Mouse (Mus musculus) erythroblast, embryonic 14.5 days (primary cell): ENCODE measurements around the gene Hoxb4. TPM values are rescaled to one million over a fixed set of nuclear protein-coding genes. Genes with fewer than 3 reads are reported as not detected.

ENCODE experiments used
- H3K27me3 ChIP-seq: 2 replicates; pipeline ENCODE4 v1.6.1; 2012; ENCODE audit warnings: inconsistent platforms; ENCODE audit not compliant: control insufficient read depth
- H3K36me3 ChIP-seq: 2 replicates; pipeline ENCODE4 v1.6.1; 2012; ENCODE audit warnings: mild to moderate bottlenecking, inconsistent platforms; ENCODE audit not compliant: control insufficient read depth
- H3K4me1 ChIP-seq: 2 replicates; pipeline ENCODE4 v1.6.1; 2012; ENCODE audit warnings: inconsistent platforms; ENCODE audit not compliant: control insufficient read depth
- H3K4me3 ChIP-seq: replicated peaks from 2 replicates; pipeline ENCODE3; 2012; ENCODE audit warnings: moderate library complexity, mild to moderate bottlenecking, inconsistent platforms
- H3K9me3 ChIP-seq: 2 replicates; pipeline ENCODE4 v1.6.1; 2012; ENCODE audit warnings: low read length, inconsistent platforms, mixed read lengths; ENCODE audit not compliant: control insufficient read depth
- GATA1 ChIP-seq: IDR thresholded peaks from 2 replicates; pipeline ENCODE4 v1.6.1; 2012; ENCODE audit warnings: low read length, inconsistent platforms, mixed read lengths
- TAL1 ChIP-seq: IDR thresholded peaks from 3 replicates; pipeline ENCODE4 v1.6.1; 2012; ENCODE audit warnings: low read length, inconsistent platforms, mixed read lengths
- polyA plus RNA-seq: library from polyadenylated mRNA; stranded (reverse); fragments of >175 nt; gene quantifications from 2 replicates; pipeline ENCODE4 v1.2.3, GENCODE M21; 2012

Gene Hoxb4
- polyA plus RNA-seq, 1 experiment, result not detected

DNA sequence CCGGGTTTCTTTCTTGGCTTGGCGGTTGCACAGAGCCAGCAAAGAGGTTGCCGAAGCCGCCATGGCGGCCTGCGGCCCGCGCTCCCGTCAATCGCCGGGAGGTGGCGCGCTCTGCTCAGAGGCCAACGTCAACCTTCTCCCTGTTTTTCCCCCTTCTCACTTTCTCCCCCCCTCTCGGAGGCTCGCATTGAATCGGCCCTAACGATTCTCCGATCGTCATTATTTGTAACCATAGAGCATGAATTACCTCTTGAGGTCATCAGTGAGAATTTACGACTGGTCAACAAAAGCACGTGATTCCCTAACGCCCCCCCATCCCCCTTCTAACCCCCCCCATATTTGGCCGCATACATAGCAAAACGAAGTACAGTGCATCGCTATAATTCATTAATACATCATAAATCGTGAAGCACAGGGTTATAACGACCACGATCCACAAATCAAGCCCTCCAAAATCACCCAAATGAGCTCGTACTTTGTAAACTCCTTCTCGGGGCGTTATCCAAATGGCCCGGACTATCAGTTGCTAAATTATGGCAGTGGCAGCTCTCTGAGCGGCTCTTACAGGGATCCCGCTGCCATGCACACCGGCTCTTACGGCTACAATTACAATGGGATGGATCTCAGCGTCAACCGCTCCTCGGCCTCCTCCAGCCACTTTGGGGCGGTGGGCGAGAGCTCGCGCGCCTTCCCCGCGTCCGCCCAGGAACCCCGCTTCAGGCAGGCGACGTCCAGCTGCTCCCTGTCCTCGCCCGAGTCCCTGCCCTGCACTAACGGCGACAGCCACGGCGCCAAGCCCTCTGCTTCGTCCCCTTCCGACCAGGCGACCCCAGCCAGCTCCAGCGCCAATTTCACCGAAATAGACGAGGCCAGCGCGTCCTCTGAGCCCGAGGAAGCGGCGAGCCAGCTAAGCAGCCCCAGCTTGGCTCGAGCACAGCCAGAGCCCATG, 14.6 kb upstream of the Hoxb4 start, which contains the start of gene Hoxb5:
Gene Hoxb5, plus strand, starts transcription at position 186 of the 949 bp plus-strand sequence.
- no peaks in the 10 kb centered on the region for H3K4me1 ChIP-seq
- no peak within 1 kb of the TSS for H3K4me3 ChIP-seq
- no peaks in the 10 kb centered on the region for H3K9me3 ChIP-seq
- H3K36me3 ChIP-seq, result no peaks in the 10 kb centered on the region
- H3K27me3 ChIP-seq, result peaks cover 100% of the 10 kb centered on the region
- no peak for TF ChIP-seq TAL1
- no peak for TF ChIP-seq GATA1

DNA sequence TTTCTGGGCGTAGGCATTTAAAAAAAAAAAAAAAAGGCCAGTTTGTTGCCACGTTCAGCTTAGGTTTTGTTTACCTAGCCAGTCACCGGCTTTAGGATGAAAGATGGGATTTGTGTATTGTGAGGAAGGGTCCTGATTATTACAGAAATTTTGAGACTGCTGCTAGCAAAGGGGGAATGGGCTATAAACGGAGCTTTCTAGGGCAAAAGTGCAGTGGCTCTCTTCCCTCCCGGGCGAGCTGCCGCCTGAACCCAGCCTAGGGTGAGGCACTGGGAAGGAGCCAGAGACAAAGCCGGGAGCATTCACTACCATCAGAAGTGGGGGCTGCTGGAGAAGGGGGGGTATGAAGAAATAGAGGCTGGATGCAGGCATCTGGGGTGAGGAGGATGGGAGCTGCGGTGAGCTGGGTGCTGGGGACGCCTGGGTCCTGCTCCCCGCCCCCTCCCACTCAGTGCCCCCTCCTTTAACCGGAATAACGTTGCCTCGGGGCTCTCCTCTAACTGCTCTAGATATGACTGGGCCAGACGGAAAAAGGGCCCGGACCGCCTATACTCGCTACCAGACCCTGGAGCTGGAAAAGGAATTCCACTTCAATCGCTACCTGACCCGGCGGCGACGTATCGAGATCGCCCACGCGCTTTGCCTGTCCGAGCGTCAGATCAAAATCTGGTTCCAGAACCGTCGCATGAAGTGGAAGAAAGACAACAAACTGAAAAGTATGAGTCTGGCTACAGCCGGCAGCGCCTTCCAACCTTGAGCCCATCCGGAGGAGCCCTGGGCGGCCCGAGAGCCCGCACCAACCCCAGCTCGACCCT, 13.5 kb upstream of the Hoxb4 start:
- H3K36me3 ChIP-seq, result no peaks in the 10 kb centered on the region
- no peaks in the 10 kb centered on the region for H3K9me3 ChIP-seq
- TF ChIP-seq GATA1, result no peak
- no peak for TF ChIP-seq TAL1
- H3K4me3 ChIP-seq, result no peak overlapping the region
- H3K27me3 ChIP-seq, result peaks cover 100% of the 10 kb centered on the region
- H3K4me1 ChIP-seq, result no peaks in the 10 kb centered on the region

- H3K27me3 ChIP-seq, result peaks cover 100% of the 10 kb centered on the region
- H3K36me3 ChIP-seq, result no peaks in the 10 kb centered on the region
- H3K4me3 ChIP-seq, result no peak overlapping the region
- no peaks in the 10 kb centered on the region for H3K9me3 ChIP-seq
- TF ChIP-seq GATA1, result no peak
- no peak for TF ChIP-seq TAL1
- H3K4me1 ChIP-seq, result no peaks in the 10 kb centered on the region
Observed at GRCm38 (mm10) chr11:96305505-96306182, 12.4 kb upstream of the Hoxb4 start.

DNA sequence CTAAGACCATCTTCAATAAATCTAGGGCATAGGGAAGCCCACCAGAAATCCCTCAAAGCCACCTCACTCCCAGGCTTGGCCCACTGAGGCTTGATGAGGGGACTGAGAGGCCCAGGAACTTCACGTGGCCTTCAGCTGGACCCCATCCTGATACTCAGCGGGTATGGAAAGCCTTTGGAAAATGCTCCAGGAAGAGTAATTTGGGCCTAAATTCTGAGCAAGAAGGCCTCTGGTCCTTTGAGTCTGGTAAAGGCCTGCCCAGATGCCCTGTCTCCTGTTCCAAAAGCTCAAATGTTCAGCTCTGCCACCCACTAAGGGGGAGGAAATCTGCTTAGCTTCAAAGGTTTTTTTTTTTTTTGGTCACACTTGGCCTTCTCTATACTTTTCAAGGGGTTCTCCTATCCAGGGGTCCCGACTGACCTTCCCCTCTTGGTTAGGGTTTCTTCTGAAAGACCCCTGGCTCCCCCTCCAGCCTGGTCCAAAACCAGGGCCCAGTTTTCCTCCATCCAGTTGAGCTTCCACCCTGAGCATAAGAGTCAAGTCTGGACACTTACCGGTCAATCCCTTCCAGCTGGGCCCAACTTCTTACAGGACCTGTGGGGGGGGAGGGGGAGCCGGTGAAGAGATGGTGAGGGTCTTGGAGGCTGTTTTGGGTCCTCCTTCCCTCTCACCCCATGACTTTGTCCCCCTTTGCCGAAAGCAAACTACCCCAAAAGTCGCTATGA, 11.7 kb upstream of the Hoxb4 start:
- Histone ChIP-seq H3K4me3 (no peak overlapping the region), H3K9me3 (no peaks in the 10 kb centered on the region), H3K36me3 (no peaks in the 10 kb centered on the region), H3K4me1 (no peaks in the 10 kb centered on the region), H3K27me3 (peaks cover 100% of the 10 kb centered on the region)
- TF ChIP-seq TAL1, result no peak

GRCm38 (mm10) chr11:96306908-96307269, 11.2 kb upstream of the Hoxb4 start:
- Histone ChIP-seq H3K4me3 (no peak overlapping the region), H3K9me3 (no peaks in the 10 kb centered on the region), H3K4me1 (no peaks in the 10 kb centered on the region), H3K36me3 (no peaks in the 10 kb centered on the region), H3K27me3 (peaks cover 100% of the 10 kb centered on the region)
- no peak for TF ChIP-seq GATA1
- TF ChIP-seq TAL1, result no peak

- Histone ChIP-seq H3K36me3 (no peaks in the 10 kb centered on the region), H3K9me3 (no peaks in the 10 kb centered on the region), H3K27me3 (peaks cover 100% of the 10 kb centered on the region), H3K4me3 (no peak overlapping the region), H3K4me1 (no peaks in the 10 kb centered on the region)
- TF ChIP-seq GATA1 (no peak), TAL1 (no peak)
Observed at GRCm38 (mm10) chr11:96308763-96309162, 9.3 kb upstream of the Hoxb4 start.

DNA sequence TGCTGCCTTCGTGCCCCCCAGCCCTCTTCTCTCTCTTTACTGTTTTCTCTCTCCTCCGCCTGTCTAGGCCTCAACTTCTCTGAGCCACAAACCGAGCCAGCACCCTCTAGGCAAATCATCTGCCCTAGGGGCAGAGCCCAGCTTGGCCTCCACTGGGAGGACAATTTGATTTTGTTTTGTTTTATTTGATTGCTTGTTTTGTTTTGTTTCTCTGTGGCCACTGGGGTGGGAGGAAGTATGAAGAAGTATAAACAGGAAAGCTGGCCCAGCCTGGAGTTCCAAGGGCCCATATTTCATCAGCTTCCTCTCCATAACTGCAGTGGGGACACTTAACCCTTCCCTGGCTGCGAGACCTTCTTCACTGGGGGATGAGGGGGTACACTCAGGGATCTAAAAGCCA, 8.8 kb upstream of the Hoxb4 start:
- no peak for TF ChIP-seq GATA1
- TF ChIP-seq TAL1, result no peak
- no peak overlapping the region for H3K4me3 ChIP-seq
- no peaks in the 10 kb centered on the region for H3K9me3 ChIP-seq
- H3K27me3 ChIP-seq, result peaks cover 100% of the 10 kb centered on the region
- H3K36me3 ChIP-seq, result no peaks in the 10 kb centered on the region
- H3K4me1 ChIP-seq, result no peaks in the 10 kb centered on the region

- no peaks in the 10 kb centered on the region for H3K4me1 ChIP-seq
- no peak overlapping the region for H3K4me3 ChIP-seq
- H3K9me3 ChIP-seq, result no peaks in the 10 kb centered on the region
- TF ChIP-seq TAL1, result no peak
- no peak for TF ChIP-seq GATA1
- H3K27me3 ChIP-seq, result peaks cover 100% of the 10 kb centered on the region
- no peaks in the 10 kb centered on the region for H3K36me3 ChIP-seq
Observed at GRCm38 (mm10) chr11:96310183-96310938, 7.7 kb upstream of the Hoxb4 start.
